Mouse (Mus musculus) Patski (cell line): Measurements from ENCODE around the gene Dhrs2. TPM values are rescaled to one million over a fixed set of nuclear protein-coding genes. Genes with fewer than 3 reads are reported as not detected.

Experiments
- ATAC-seq: fragments of 100-300 bp; one replicate; pipeline ENCODE4 v1.8.0; 2021
- CTCF ChIA-PET: fragments of 350-600 bp; sonication (Branson Sonifier 250); formaldehyde crosslinking; loops from one replicate; lab custom pipeline; 2022; ENCODE audit warnings: inconsistent platforms; lab: Charles Lee
- POLR2A ChIA-PET: fragments of 350-600 bp; sonication (Branson Sonifier 250); formaldehyde crosslinking; loops from one replicate; lab custom pipeline; 2022; ENCODE audit warnings: antibody characterized with exemption, inconsistent platforms; lab: Charles Lee
- DNase-seq: peaks from one replicate; pipeline ENCODE4 v3.0.0-alpha.2; 2011; ENCODE audit warnings: low read depth, low spot score
- H3K27me3 ChIP-seq: fragments of 371-371 bp; one replicate; pipeline ENCODE4 v1.5.1; 2021
- CTCF ChIP-seq: fragments of 100-300 bp; IDR thresholded peaks from one replicate; pipeline ENCODE4 v1.5.1; 2021
- in situ Hi-C: fragments of 300-500 bp; cut with MboI; formaldehyde crosslinking; loops from 3 replicates; pipeline ENCODE4 v1.11.1; 2018; ENCODE audit warnings: low pct_unique_long_range_greater_than_20kb, mixed read lengths
- polyA plus RNA-seq: library from polyadenylated mRNA; unstranded; gene quantifications from one replicate; pipeline ENCODE4 v1.2.3, GENCODE M21; 2021

Gene Dhrs2
- polyA plus RNA-seq, 1 experiment from 2014 or later: not detected

DNA sequence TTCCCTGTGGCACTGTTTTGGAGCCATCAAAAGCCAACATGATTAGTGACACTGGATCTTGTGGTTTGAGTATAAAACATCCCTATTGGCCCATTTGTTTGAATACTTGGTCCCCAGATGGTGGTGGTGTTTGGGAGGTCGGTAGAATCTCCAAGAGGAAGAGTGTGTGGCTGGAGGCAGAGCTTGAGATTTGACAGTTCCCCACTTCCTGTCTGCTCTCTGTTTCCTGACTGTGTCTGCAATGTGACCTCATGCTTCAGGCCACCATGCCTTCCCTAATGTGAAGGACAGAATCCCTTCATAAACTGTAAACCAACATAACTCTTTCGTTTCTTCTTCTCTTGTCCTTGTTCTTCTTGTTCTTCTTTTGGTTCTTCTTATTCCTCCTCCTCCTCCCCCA lies 24.7 kb upstream of the Dhrs2 start:
- DNase-seq (no peak), ATAC-seq (no peak)
- POLR2A ChIA-PET: no interaction called here
- CTCF ChIA-PET: no interaction called here
- peaks cover 36% of the 10 kb centered on the region for H3K27me3 ChIP-seq
- TF ChIP-seq CTCF: no peak
- in situ Hi-C loops: no loop called here

- in situ Hi-C loops: no loop called here
- peaks cover 38% of the 10 kb centered on the region for H3K27me3 ChIP-seq
- CTCF ChIA-PET: no interaction called here
- DNase-seq (no peak), ATAC-seq (no peak)
- no peak for TF ChIP-seq CTCF
- POLR2A ChIA-PET: no interaction called here
Observed at GRCm38 (mm10) chr14:55198187-55198586, 23.6 kb upstream of the Dhrs2 start.

- peaks cover 19% of the 10 kb centered on the region for H3K27me3 ChIP-seq
- POLR2A ChIA-PET: no interaction called here
- ATAC-seq (no peak), DNase-seq (no peak)
- CTCF ChIA-PET: no interaction called here
- in situ Hi-C loops: no loop called here
- TF ChIP-seq CTCF: no peak
Observed at GRCm38 (mm10) chr14:55204544-55204943, 17.3 kb upstream of the Dhrs2 start.

DNA sequence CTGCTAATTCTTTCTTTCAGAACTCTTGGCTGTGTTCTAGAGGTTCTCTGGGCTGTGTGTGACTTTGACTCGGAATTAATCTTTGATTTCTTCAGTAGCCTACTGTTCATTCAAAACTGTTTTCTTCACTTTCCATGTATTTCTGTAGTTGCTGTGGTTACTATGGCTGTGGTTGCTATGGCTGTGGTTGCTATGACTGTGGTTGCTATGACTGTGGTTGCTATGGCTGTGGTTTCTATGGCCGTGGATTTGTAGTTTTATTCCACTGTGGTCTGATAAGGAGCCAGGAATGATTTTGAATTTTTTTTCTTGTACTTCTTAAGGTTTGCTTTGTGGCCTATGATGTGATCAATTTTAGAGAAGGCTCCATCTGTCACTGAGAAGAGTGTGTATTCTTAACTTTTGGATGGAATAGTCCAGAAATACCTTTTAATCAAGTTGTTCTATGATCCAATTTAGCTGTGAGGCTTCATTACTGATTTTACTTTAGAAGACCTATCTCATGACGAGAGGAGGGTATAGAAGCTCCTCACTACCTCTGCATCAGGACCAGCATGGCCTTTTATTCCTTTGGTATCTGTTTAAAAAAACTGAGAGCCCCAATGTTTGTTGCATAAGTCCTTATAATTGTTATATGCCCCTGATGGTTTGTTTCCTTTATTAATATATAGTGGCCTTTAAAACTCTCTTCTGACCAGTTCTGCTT lies 16.6 kb upstream of the Dhrs2 start:
- POLR2A ChIA-PET: no interaction called here
- DNase-seq: no peak
- H3K27me3 ChIP-seq: peaks cover 14% of the 10 kb centered on the region
- no peak for TF ChIP-seq CTCF
- CTCF ChIA-PET: no interaction called here
- ATAC-seq: no peak
- in situ Hi-C loops: no loop called here

GRCm38 (mm10) chr14:55208306-55208705 lies 13.5 kb upstream of the Dhrs2 start:
- in situ Hi-C loops: no loop called here
- ATAC-seq (no peak), DNase-seq (peak; percentile 4)
- H3K27me3 ChIP-seq: peaks cover 8% of the 10 kb centered on the region
- POLR2A ChIA-PET: no interaction called here
- no peak for TF ChIP-seq CTCF
- CTCF ChIA-PET: no interaction called here

DNA sequence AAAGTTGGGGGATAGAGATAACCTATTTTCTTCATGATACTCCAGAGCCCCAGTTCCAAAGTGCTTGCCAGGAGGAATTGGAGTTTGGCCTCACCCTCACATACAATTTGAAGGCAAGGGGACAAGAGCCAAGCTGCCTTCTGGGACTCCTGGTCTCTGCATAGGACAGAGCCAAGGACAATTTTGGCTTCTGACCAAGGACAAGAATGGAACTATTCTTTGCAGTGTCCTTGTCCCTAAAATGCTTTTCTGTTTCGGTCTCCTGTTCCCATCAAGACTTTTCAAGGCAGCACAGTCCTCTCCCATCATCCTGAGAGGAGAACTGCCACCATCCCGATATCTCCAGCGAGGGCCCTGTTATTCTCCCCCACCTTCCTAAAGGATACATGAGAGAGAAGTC lies 8.2 kb upstream of the Dhrs2 start:
- no peak for DNase-seq
- POLR2A ChIA-PET: no interaction called here
- no peak for ATAC-seq
- TF ChIP-seq CTCF: no peak
- CTCF ChIA-PET: no interaction called here
- peaks cover 16% of the 10 kb centered on the region for H3K27me3 ChIP-seq
- in situ Hi-C loops: loop anchor here (5.0 kb wide), 1 partner anchor 91 kb away; no protein-coding TSS in a partner anchor

GRCm38 (mm10) chr14:55214507-55214906 lies 7.3 kb upstream of the Dhrs2 start:
- TF ChIP-seq CTCF: peak; percentile 73
- in situ Hi-C loops: loop anchor here (5.0 kb wide), 1 partner anchor 92 kb away; no protein-coding TSS in a partner anchor
- ChIA-PET POLR2A (no interaction called here), CTCF (interaction anchor here (0.6 kb wide), 1 partner anchor 265 kb away, joined by 3 read pairs; no protein-coding TSS in a partner anchor)
- DNase-seq (no peak), ATAC-seq (no peak)
- H3K27me3 ChIP-seq: peaks cover 21% of the 10 kb centered on the region

DNA sequence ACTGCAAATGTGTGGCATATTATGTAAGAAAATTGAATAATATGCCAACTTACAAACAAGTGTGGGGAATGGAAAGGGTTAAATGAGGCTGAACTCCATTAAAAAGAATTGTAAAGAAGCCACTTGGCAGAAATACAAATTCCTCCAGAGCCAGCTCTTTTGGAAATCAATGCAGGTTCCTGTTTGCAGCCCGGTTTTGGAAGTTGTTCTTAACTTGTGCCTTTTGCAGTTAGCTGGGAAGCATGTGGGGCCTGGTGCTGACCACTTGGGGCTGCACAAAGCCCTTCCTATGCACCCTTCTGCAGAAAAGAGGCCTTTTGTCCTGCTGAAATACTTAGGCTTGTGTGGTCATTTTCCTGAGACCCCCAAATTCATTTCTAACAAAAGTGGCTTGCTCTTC lies 1.4 kb downstream of the Dhrs2 start:
- in situ Hi-C loops: no loop called here
- CTCF ChIA-PET: no interaction called here
- peaks cover 40% of the 10 kb centered on the region for H3K27me3 ChIP-seq
- TF ChIP-seq CTCF: no peak
- POLR2A ChIA-PET: no interaction called here
- no peak for ATAC-seq
- DNase-seq: no peak

DNA sequence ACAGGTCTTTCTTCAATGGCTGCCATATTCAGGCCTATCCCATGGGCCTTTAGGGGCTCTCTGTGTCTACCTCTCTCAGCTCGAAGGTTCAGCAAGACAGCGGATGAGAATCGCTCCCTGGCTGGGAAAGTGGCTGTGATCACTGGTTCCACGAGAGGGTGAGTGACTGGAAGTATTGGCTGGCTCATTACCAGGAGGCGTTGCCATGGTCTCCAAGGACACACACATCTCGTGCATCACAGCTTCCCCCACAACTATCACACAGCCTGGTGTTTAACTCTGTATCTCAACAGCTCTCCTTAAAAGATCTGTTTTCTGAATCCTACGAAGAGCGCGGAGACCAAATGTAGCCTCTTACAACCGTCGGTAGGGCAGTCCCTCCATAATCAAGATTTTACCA lies 12.8 kb downstream of the Dhrs2 start:
- CTCF ChIA-PET: no interaction called here
- peaks cover 20% of the 10 kb centered on the region for H3K27me3 ChIP-seq
- POLR2A ChIA-PET: no interaction called here
- TF ChIP-seq CTCF: no peak
- DNase-seq (no peak), ATAC-seq (no peak)
- in situ Hi-C loops: no loop called here

- H3K27me3 ChIP-seq: peaks cover 32% of the 10 kb centered on the region
Observed at GRCm38 (mm10) chr14:55236685-55237084, 14.9 kb downstream of the Dhrs2 start.

DNA sequence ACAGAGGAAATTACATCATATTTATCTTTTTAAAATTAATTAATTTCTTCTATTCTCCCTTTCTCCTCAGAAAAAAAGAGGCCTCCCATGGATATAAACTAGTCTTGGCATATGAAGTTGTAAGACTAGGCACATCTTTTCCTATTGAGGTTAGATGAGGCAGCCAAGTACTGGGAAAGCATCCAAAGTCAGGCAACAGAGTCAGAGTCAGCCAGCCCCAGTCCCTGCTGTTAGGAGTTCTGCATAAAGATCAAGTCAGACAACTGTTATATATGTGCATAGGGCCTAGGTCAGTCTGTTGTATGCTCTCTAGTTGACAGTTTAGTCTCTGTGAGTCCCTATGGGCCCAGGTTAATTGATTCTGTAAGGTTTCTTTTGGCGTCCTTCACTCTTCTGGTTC lies 20.9 kb downstream of the Dhrs2 start:
- TF ChIP-seq CTCF: no peak
- no peak for DNase-seq
- in situ Hi-C loops: no loop called here

More at GRCm38 (mm10) chr14:55236685-55237084, 14.9 kb downstream of the Dhrs2 start:
- CTCF ChIA-PET: no interaction called here
- TF ChIP-seq CTCF: no peak
- in situ Hi-C loops: no loop called here
- no peak for DNase-seq
- POLR2A ChIA-PET: no interaction called here
- ATAC-seq: no peak

More for the DNA sequence above, 20.9 kb downstream of the Dhrs2 start:
- ChIA-PET CTCF (no interaction called here), POLR2A (no interaction called here)
- no peak for ATAC-seq
- H3K27me3 ChIP-seq: peaks cover 19% of the 10 kb centered on the region
